8 mouse cellular contexts compared by ENCODE assay signal in the genomic region with DNA sequence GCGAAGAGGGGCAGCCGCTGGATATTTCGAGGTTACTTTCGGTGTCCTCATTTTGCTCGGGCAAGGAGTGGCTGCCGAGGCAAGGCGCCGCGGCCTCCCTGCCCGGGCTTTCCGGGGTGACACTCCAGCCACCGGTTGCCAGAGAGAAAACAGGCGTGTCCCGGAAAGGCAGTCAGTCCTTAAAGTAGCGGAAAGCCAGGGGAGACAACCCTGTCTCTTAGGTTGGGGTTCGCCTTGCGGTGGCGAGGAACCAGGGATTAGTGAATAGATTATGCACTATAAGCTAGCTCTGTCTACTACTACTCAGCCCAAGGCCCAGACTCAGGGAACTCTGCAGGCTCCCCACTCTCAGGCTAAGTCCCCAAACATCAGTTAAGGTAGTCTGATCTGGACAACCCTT. TPM values are rescaled to one million over a fixed set of nuclear protein-coding genes. Genes with fewer than 3 reads are reported as not detected.
A peak's percentile ranks its signal among the peaks of the same experiment; 100 is the strongest.
DNase-seq lines count a peak whose midpoint lies in the region; ATAC-seq and TF ChIP-seq lines count a peak whose summit lies in the region.
"Not testable (repeated sequence)": the region's sequence is repeated elsewhere in the genome, so short reads cannot be mapped to it uniquely, and the experiment has no call there.

No protein-coding gene starts in this region.

- not testable (repeated sequence) for TF ChIP-seq EP300 in stomach, postnatal 0 days (optimal IDR thresholded peaks at IDR 0.05)

- H3K4me1 ChIP-seq in embryonic facial prominence, embryonic 15.5 days; hindbrain, embryonic 12.5 days; kidney, embryonic 14.5 days (ENCODE audit: control insufficient read depth, insufficient read depth, low read length); liver, embryonic 12.5 days; stomach, postnatal 0 days (replicated peaks; ENCODE audit: control insufficient read depth, insufficient read depth): not testable (repeated sequence)

- WGBS in embryonic facial prominence, embryonic 15.5 days, result no CpG with 5 or more reads among the region's 18 CpGs
- WGBS in hindbrain, embryonic 12.5 days, result no CpG with 5 or more reads among the region's 18 CpGs
- no CpG with 5 or more reads among the region's 18 CpGs for WGBS in kidney, embryonic 14.5 days
- no CpG with 5 or more reads among the region's 18 CpGs for WGBS in liver, embryonic 12.5 days (ENCODE audit: insufficient replicate concordance)
- WGBS in stomach, postnatal 0 days, result no CpG with 5 or more reads among the region's 18 CpGs

- not testable (repeated sequence) for H3K9me3 ChIP-seq in embryonic facial prominence, embryonic 15.5 days (replicated peaks); hindbrain, embryonic 12.5 days (replicated peaks); kidney, embryonic 14.5 days (ENCODE audit: control insufficient read depth, low read length); liver, embryonic 12.5 days (replicated peaks); stomach, postnatal 0 days (ENCODE audit: control insufficient read depth, low read length)

- not testable (repeated sequence) for H3K4me3 ChIP-seq in embryonic facial prominence, embryonic 15.5 days (replicated peaks); hindbrain, embryonic 12.5 days; kidney, embryonic 14.5 days (ENCODE audit: low read length); liver, embryonic 12.5 days; stomach, postnatal 0 days (ENCODE audit: low read depth, low read length)

- not testable (repeated sequence) for H3K9ac ChIP-seq in embryonic facial prominence, embryonic 15.5 days; hindbrain, embryonic 12.5 days; kidney, embryonic 14.5 days (ENCODE audit: low read depth, low read length); liver, embryonic 12.5 days; stomach, postnatal 0 days (ENCODE audit: low read length)

- not testable (repeated sequence) for TF ChIP-seq CTCF in stomach, postnatal 0 days (IDR thresholded peaks at IDR 0.05; ENCODE audit: low read depth)

- H3K27ac ChIP-seq in embryonic facial prominence, embryonic 15.5 days (replicated peaks); hindbrain, embryonic 12.5 days; kidney, embryonic 14.5 days (ENCODE audit: low read depth, low read length); liver, embryonic 12.5 days; stomach, postnatal 0 days (replicated peaks): not testable (repeated sequence)

- DNase-seq in stomach, postnatal 0 days (ENCODE audit: low spot score), result not testable (repeated sequence)

- peak; percentile 27; the same call in 1 of the 2 replicates for ATAC-seq in embryonic facial prominence, embryonic 15.5 days (ENCODE audit: insufficient number of reproducible peaks, low FRiP score, low TSS enrichment, low read depth)
- ATAC-seq in frontal cortex, adult (ENCODE audit: low TSS enrichment), result peak; percentile 71
- ATAC-seq in hindbrain, embryonic 12.5 days (ENCODE audit: low FRiP score), result peak; percentile 42
- ATAC-seq in kidney, embryonic 14.5 days (ENCODE audit: low FRiP score, low TSS enrichment), result peak; percentile 43; the same call in 1 of the 2 replicates
- ATAC-seq in liver, embryonic 12.5 days, result peak; percentile 78
- ATAC-seq in megakaryocyte, adult 5-6 weeks (ENCODE audit: poor library complexity, severe bottlenecking), result peak; percentile 55
- ATAC-seq in monocyte, adult 5-6 weeks (replicated peaks; ENCODE audit: insufficient number of reproducible peaks, low FRiP score, low TSS enrichment, poor library complexity, severe bottlenecking), result peak; percentile 33; the same call in 1 of the 2 replicates
- peak; percentile 71 for ATAC-seq in stomach, postnatal 0 days (ENCODE audit: low FRiP score, low TSS enrichment)

- H3K36me3 ChIP-seq in embryonic facial prominence, embryonic 15.5 days; hindbrain, embryonic 12.5 days; kidney, embryonic 14.5 days (ENCODE audit: control insufficient read depth, insufficient read depth, low read length); liver, embryonic 12.5 days; stomach, postnatal 0 days (ENCODE audit: control insufficient read depth, insufficient read depth, low read length): not testable (repeated sequence)

- H3K27me3 ChIP-seq in embryonic facial prominence, embryonic 15.5 days; hindbrain, embryonic 12.5 days; kidney, embryonic 14.5 days (ENCODE audit: control insufficient read depth, insufficient read depth, low read length); liver, embryonic 12.5 days (replicated peaks); stomach, postnatal 0 days (ENCODE audit: control insufficient read depth, insufficient read depth, low read length): not testable (repeated sequence)

- H3K4me2 ChIP-seq in embryonic facial prominence, embryonic 15.5 days (replicated peaks); hindbrain, embryonic 12.5 days (replicated peaks); kidney, embryonic 14.5 days (replicated peaks; ENCODE audit: low read depth, low read length); liver, embryonic 12.5 days; stomach, postnatal 0 days (replicated peaks; ENCODE audit: low read depth): not testable (repeated sequence)

RNA-seq across cellular contexts. Expression of a gene that starts 0.5 kb away (rescaled TPM):
- polyA plus RNA-seq in embryonic facial prominence, embryonic 15.5 days (2015; fragmentation: Nextera tagmentation; extraction: Ambion mirVana), result 29.9 and 33.0 TPM in 2 replicates
- 21.6 and 25.1 TPM in 2 replicates for polyA plus RNA-seq in hindbrain, embryonic 12.5 days (2016; fragmentation: Nextera tagmentation; extraction: Ambion mirVana)
- 10.0 and 14.5 TPM in 2 replicates for polyA plus RNA-seq in kidney, embryonic 14.5 days (2014; fragmentation: Nextera tagmentation; extraction: Ambion mirVana)
- polyA plus RNA-seq in liver, embryonic 12.5 days (2016; fragmentation: Nextera tagmentation; extraction: Ambion mirVana), result 11.8 and 14.4 TPM in 2 replicates
- 0.68 TPM in 1 of 2 replicates, not detected in the other for total RNA-seq in megakaryocyte, adult 5-6 weeks (2015)
- 22.4 and 24.6 TPM in 2 replicates for total RNA-seq in megakaryocyte, adult 5-6 weeks (2017)
- total RNA-seq in monocyte, adult 5-6 weeks (2017), result 1.7 to 40.6 TPM (median 32.3 TPM) in 3 replicates
- polyA plus RNA-seq in stomach, postnatal 0 days (2015; fragmentation: Nextera tagmentation; extraction: Ambion mirVana), result 28.1 and 30.2 TPM in 2 replicates

RNA-seq across cellular contexts. Expression of a gene that starts 30.2 kb away (rescaled TPM):
- polyA plus RNA-seq in embryonic facial prominence, embryonic 15.5 days (2015; fragmentation: Nextera tagmentation; extraction: Ambion mirVana), result 53.8 and 59.5 TPM in 2 replicates
- 59.5 and 65.2 TPM in 2 replicates for polyA plus RNA-seq in hindbrain, embryonic 12.5 days (2016; fragmentation: Nextera tagmentation; extraction: Ambion mirVana)
- polyA plus RNA-seq in kidney, embryonic 14.5 days (2014; fragmentation: Nextera tagmentation; extraction: Ambion mirVana), result 51.5 and 56.7 TPM in 2 replicates
- polyA plus RNA-seq in liver, embryonic 12.5 days (2016; fragmentation: Nextera tagmentation; extraction: Ambion mirVana), result 35.8 and 40.3 TPM in 2 replicates
- total RNA-seq in megakaryocyte, adult 5-6 weeks (2015), result 23.0 and 23.2 TPM in 2 replicates
- total RNA-seq in megakaryocyte, adult 5-6 weeks (2017), result 55.5 and 61.7 TPM in 2 replicates
- total RNA-seq in monocyte, adult 5-6 weeks (2017), result 54.1 to 132 TPM (median 82.0 TPM) in 3 replicates
- 43.6 and 44.8 TPM in 2 replicates for polyA plus RNA-seq in stomach, postnatal 0 days (2015; fragmentation: Nextera tagmentation; extraction: Ambion mirVana)

RNA-seq across cellular contexts. Expression of a gene that starts 44.7 kb away (rescaled TPM):
- polyA plus RNA-seq in embryonic facial prominence, embryonic 15.5 days (2015; fragmentation: Nextera tagmentation; extraction: Ambion mirVana), result 165 and 177 TPM in 2 replicates
- polyA plus RNA-seq in hindbrain, embryonic 12.5 days (2016; fragmentation: Nextera tagmentation; extraction: Ambion mirVana), result 153 and 171 TPM in 2 replicates
- polyA plus RNA-seq in kidney, embryonic 14.5 days (2014; fragmentation: Nextera tagmentation; extraction: Ambion mirVana), result 141 and 167 TPM in 2 replicates
- 105 and 106 TPM in 2 replicates for polyA plus RNA-seq in liver, embryonic 12.5 days (2016; fragmentation: Nextera tagmentation; extraction: Ambion mirVana)
- 73.9 and 85.6 TPM in 2 replicates for total RNA-seq in megakaryocyte, adult 5-6 weeks (2015)
- 136 and 142 TPM in 2 replicates for total RNA-seq in megakaryocyte, adult 5-6 weeks (2017)
- 208 to 299 TPM (median 258 TPM) in 3 replicates for total RNA-seq in monocyte, adult 5-6 weeks (2017)
- 123 and 124 TPM in 2 replicates for polyA plus RNA-seq in stomach, postnatal 0 days (2015; fragmentation: Nextera tagmentation; extraction: Ambion mirVana)

RNA-seq across cellular contexts. Expression of a gene that starts 44.8 kb away (rescaled TPM):
- 31.9 and 34.6 TPM in 2 replicates for polyA plus RNA-seq in embryonic facial prominence, embryonic 15.5 days (2015; fragmentation: Nextera tagmentation; extraction: Ambion mirVana)
- 28.5 and 33.2 TPM in 2 replicates for polyA plus RNA-seq in hindbrain, embryonic 12.5 days (2016; fragmentation: Nextera tagmentation; extraction: Ambion mirVana)
- 40.9 and 47.2 TPM in 2 replicates for polyA plus RNA-seq in kidney, embryonic 14.5 days (2014; fragmentation: Nextera tagmentation; extraction: Ambion mirVana)
- polyA plus RNA-seq in liver, embryonic 12.5 days (2016; fragmentation: Nextera tagmentation; extraction: Ambion mirVana), result 31.5 and 33.0 TPM in 2 replicates
- 6.5 and 8.8 TPM in 2 replicates for total RNA-seq in megakaryocyte, adult 5-6 weeks (2015)
- total RNA-seq in megakaryocyte, adult 5-6 weeks (2017), result 2.5 and 6.2 TPM in 2 replicates
- total RNA-seq in monocyte, adult 5-6 weeks (2017), result 6.3 to 10.3 TPM (median 9.5 TPM) in 3 replicates
- 9.8 and 11.2 TPM in 2 replicates for polyA plus RNA-seq in stomach, postnatal 0 days (2015; fragmentation: Nextera tagmentation; extraction: Ambion mirVana)

Comparison
In these comparisons a context has a peak if more than half of its experiments do, and no peak if none do; other contexts are left out.
1. ATAC-seq: peak in every context shown above with its lines; median percentile 78 in liver, embryonic 12.5 days; 71 in frontal cortex, adult; 71 in stomach, postnatal 0 days; 55 in megakaryocyte, adult 5-6 weeks; 43 in kidney, embryonic 14.5 days; 42 in hindbrain, embryonic 12.5 days; 33 in monocyte, adult 5-6 weeks; 27 in embryonic facial prominence, embryonic 15.5 days.